Mouse (Mus musculus): Measurements from ENCODE around the gene Slc9a9.

Slc9a9 gene

GRCm38 (mm10) chr9:95220009-95220408 lies 550.3 kb downstream of the Slc9a9 start:
- no peak for DNase-seq (ENCODE audit: low read depth)

- no peak for DNase-seq (ENCODE audit: low read depth)
Measured at GRCm38 (mm10) chr9:95221310-95221709, 551.6 kb downstream of the Slc9a9 start.

GRCm38 (mm10) chr9:95226986-95227385 lies 557.3 kb downstream of the Slc9a9 start:
- DNase-seq (ENCODE audit: low read depth), result no peak

DNA sequence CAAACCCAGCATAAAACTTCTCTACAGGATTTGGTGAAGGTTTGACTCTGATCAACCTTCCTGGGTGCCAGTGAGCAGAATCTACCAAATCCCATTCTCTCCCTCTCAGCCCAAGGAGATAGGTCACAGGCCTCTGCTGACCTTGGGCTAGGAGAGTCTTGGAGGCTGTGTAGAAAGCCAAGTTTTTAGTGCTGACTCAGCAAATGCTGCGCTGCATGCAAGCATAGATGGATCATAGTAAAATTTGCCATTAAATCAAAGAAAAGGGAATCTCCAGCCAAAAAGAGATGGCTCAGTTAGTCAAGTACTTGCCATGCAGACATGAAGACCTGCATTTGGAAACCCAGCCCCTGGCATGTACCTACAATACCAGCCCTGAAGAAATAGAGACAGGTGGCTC lies 558.4 kb downstream of the Slc9a9 start:
- DNase-seq (ENCODE audit: low read depth), result no peak

- DNase-seq (ENCODE audit: low read depth), result no peak
Measured at GRCm38 (mm10) chr9:95229147-95229546, 559.4 kb downstream of the Slc9a9 start.

GRCm38 (mm10) chr9:95239900-95240299 lies 570.2 kb downstream of the Slc9a9 start:
- DNase-seq (ENCODE audit: low read depth), result no peak

- DNase-seq (ENCODE audit: low read depth), result no peak
Measured at GRCm38 (mm10) chr9:95242628-95243195, 573.0 kb downstream of the Slc9a9 start.

DNA sequence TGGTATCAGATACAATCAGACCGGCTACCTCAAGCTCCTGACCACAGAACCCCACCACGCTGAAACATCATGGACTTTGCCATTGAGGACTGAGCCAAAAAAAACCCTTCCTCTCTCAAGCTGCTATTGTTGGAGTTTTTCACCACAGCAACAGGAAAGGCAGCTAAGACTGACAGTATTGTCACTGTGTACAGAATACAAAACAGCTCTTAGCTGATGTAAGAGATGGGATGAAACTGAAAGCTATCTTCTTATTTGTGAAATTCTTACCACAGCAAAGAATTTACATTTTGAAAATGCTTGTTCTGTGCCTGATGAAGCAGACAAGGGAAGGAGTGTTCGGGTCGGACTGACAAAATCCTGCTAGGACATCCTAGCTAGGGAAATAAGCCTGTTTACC lies 584.5 kb downstream of the Slc9a9 start:
- no peak for DNase-seq (ENCODE audit: low read depth)

DNA sequence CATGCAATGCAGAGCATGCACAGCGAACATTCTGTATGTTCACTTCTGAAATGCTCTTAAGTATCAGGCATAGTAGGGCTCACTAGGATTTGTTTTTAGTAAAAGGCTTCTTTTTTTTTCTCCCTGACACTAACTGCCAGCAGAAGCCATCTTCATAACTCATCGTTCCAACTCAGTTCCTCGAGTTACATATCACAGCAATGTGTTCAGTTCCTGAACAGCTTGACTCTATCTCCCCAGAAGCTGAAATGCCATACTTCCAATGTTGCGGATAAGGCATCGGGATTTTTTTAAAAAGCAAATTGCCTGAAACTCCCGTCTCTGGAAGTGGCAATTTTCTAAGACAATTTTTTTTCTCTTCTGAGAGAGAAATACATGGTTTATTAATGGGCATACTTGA lies 586.1 kb downstream of the Slc9a9 start:
- no peak for DNase-seq (ENCODE audit: low read depth)

- DNase-seq (ENCODE audit: low read depth), result no peak
Measured at GRCm38 (mm10) chr9:95256680-95257316, 587.1 kb downstream of the Slc9a9 start.

- no peak for DNase-seq (ENCODE audit: low read depth)
Measured at GRCm38 (mm10) chr9:95262851-95263250, 593.1 kb downstream of the Slc9a9 start.

DNA sequence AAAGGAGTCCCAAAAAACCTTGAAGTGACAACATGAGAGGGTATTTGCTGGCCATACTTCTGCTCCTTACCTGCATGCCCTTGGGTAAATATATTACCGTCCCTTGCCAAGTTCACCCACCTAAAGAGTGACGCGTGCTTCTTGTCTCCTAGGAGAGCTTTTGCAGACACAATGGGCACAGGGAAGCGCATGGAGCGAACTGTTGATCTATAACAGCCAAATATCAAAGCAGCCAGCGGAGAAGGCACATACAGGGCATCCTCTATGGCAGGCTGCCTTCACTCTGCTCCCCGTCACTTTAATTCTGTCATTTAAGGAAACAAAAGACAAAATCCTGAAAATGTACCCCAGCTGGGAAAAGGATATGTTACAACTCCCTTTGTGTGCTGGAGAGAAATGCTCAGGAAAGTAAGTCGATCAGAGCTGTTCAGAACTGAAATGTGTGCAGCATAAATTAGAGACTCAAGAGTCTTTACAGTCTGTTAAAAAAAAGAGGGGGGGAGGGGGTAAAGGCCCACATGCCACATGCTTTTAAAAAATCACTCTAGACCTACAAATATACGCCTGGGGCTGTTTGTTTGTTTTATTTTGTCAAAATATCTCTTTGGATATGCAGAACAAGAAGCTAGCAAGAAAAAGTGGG lies 594.3 kb downstream of the Slc9a9 start:
- DNase-seq (ENCODE audit: low read depth), result no peak

DNA sequence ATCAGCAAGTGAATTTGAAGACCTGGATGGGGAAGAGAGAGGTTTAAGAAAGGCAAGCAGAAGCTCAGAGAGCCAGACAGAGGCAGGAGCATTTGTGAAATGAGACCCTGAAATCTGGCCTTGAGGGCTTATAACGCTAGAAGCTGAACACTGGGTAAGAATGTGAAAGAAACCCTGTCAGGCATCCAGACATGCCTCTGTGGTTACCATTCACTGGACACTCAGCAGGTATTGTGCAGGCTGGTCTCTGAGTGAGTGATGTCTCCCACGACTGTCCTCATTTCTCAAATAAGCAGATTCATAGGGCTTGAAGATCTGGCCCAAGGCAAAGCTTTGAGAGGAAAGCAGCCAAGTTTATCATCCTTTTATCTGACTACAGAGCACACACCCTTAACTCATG lies 596.5 kb downstream of the Slc9a9 start:
- DNase-seq (ENCODE audit: low read depth), result no peak

DNA sequence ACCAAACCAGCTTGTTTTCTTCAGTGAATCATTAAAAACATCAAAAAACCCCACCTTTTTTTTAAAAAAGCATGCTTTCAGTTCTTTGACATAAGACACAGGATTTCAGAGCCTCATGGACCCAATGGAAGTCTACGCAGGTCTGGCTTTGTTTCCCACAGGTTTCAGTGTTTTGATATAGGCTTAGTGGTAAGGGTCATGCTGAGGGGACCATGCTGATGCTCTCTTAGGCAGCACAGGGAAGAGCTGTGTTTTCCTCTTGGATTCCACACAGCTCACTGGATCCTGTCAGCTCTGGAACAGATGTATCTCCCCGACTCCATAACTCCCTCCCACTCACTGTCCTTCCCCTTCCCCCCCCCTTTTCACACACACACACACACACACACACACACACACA lies 597.2 kb downstream of the Slc9a9 start:
- DNase-seq (ENCODE audit: low read depth), result no peak

DNA sequence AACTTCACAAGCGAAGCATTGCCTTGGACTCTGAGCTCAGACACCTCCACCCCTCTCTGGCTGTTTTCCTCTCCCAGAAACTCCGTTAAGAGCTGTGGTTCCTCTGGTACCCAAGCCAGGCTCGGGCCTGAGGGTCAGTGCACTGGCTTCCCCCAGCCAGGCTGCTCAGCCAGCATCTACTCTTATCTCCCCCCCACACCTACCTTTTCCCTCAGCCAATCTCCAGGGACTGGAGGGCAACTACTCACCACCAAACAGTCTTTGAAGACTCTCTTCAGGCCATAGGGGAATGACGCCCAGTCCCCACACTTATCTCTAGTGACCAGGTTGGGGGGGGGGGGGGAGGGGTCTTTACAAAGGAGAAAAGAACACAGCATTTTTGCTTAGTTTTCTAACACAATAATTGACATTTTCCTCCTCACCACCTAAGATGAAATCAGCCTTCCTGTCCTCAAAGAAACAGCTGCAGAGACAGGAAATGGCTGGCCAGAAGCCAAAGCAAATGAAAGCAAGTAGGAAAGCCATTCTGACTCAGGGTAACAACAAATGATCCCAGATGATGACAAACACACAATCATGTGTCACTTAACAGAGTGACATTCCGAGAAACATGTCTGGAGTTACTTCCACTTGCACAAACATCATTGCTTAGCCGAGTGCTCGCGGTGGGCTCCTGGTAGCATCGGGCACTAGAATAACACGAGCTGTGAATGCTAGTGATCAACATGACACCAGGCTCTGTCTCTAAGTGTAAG lies 610.1 kb downstream of the Slc9a9 start:
- peak; percentile 1 for DNase-seq (ENCODE audit: low read depth)

Data from NIH3T3 (cell line).